Mouse (Mus musculus) liver, postnatal 0 days (tissue): ENCODE data around the gene Cenph. TPM values are rescaled to one million over a fixed set of nuclear protein-coding genes. Genes with fewer than 3 reads are reported as not detected.
"Not testable (repeated sequence)": the region's sequence is repeated elsewhere in the genome, so short reads cannot be mapped to it uniquely, and the experiment has no call there.

Experiments used
- ATAC-seq: fragments of 200-750 bp; cut with Nextera tagmentation; 2 replicates; pipeline ENCODE4 v1.8.0; 2017; ENCODE audit warnings: mild to moderate bottlenecking, moderate library complexity
- DNase-seq: peaks from one replicate; pipeline ENCODE4 v3.0.0-alpha.2; 2016
- H3K27ac ChIP-seq: fragments of 300-500 bp; sonication (generic); 2 replicates; pipeline ENCODE4 v1.5.1; 2014; ENCODE audit warnings: antibody characterized with exemption, moderate library complexity, mild to moderate bottlenecking, low read depth
- H3K27me3 ChIP-seq: fragments of 300-500 bp; sonication (generic); 2 replicates; pipeline ENCODE4 v1.6.1; 2014; ENCODE audit warnings: low read length, control low read depth, mixed read lengths; ENCODE audit not compliant: insufficient read depth
- H3K36me3 ChIP-seq: fragments of 300-500 bp; sonication (generic); replicated peaks from 2 replicates; pipeline ENCODE4 v1.6.1; 2014; ENCODE audit warnings: mild to moderate bottlenecking, control low read depth, low read length, moderate library complexity, mixed read lengths; ENCODE audit not compliant: insufficient read depth
- H3K4me1 ChIP-seq: fragments of 300-500 bp; sonication (generic); 2 replicates; pipeline ENCODE4 v1.6.1; 2014; ENCODE audit warnings: antibody characterized with exemption, mild to moderate bottlenecking, control low read depth; ENCODE audit not compliant: insufficient read depth
- H3K4me2 ChIP-seq: fragments of 300-500 bp; sonication (generic); 2 replicates; pipeline ENCODE4 v1.6.1; 2014; ENCODE audit warnings: low read depth, mild to moderate bottlenecking, low read length, moderate library complexity, mixed read lengths
- H3K4me3 ChIP-seq: fragments of 300-500 bp; sonication (generic); 2 replicates; pipeline ENCODE4 v1.5.1; 2014; ENCODE audit warnings: low read depth, low read length
- H3K9ac ChIP-seq: fragments of 300-500 bp; sonication (generic); replicated peaks from 2 replicates; pipeline ENCODE4 v1.6.1; 2014; ENCODE audit warnings: mild to moderate bottlenecking, moderate library complexity
- H3K9me3 ChIP-seq: fragments of 300-500 bp; sonication (generic); 2 replicates; pipeline ENCODE4 v1.6.1; 2016; ENCODE audit warnings: mild to moderate bottlenecking, control low read depth, low read length, mixed read lengths
- CTCF ChIP-seq: sonication (generic); IDR thresholded peaks from 2 replicates; pipeline ENCODE4 v1.5.1; 2016; ENCODE audit warnings: antibody characterized with exemption, low read depth
- EP300 ChIP-seq: IDR thresholded peaks from 2 replicates; pipeline ENCODE4 v1.6.1; 2016; ENCODE audit warnings: antibody characterized with exemption, low read depth, mild to moderate bottlenecking
- WGBS: fragments of 180-500 bp; shearing (Covaris S2); extraction: QIAGEN DNeasy Blood & Tissue Kit; methylation state at CpG from one replicate; pipeline ENCODE4 v1.1.7; 2014; ENCODE audit not compliant: insufficient replicate concordance; 5-methylcytosine and 5-hydroxymethylcytosine counted together
- polyA plus RNA-seq: library from polyadenylated mRNA; unstranded; fragments of >200 nt; fragmentation: Nextera tagmentation; extraction: Ambion mirVana; gene quantifications from 2 replicates; pipeline ENCODE4 v1.2.1, GENCODE M21; 2015

Gene Cenph
- polyA plus RNA-seq, 1 experiment from 2014 or later = 19.6 TPM

- Histone ChIP-seq H3K9ac (no peak overlapping the region), H3K27ac (no peak overlapping the region), H3K4me1 (no peaks in the 10 kb centered on the region), H3K4me3 (no peak overlapping the region), H3K27me3 (no peaks in the 10 kb centered on the region), H3K4me2 (no peak overlapping the region), H3K36me3 (0 out of 2 replicates have a peak, but pooled peaks cover 7% of the 10 kb centered on the region), H3K9me3 (no peaks in the 10 kb centered on the region)
- DNase-seq (no peak), ATAC-seq (no peak)
- WGBS = 84% methylated on average over 6 of the region's 6 CpGs
- TF ChIP-seq CTCF = no peak
Observed at GRCm38 (mm10) chr13:100797171-100797570, 21.5 kb upstream of the Cenph start.

DNA sequence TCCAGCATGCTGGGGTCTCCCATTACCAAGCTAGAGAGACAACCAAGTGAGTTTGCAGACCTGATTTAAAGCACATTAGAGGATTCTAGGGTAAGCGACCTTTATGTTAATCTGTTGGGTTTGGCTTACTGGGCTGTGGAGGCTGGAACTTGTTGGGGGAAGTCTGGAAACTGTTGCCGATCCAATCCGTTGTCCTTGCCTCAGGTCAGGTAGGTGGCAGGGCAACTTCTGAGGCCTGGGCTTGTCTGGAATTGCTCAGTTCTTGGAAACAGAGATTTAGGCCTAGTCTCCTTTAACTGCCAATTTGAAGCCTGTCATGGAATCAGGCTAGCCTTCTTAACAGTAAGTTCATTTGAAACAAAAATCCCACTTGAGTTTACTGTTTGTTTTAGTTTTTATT is 13.4 kb upstream of the Cenph start:
- Histone ChIP-seq H3K4me3 (no peak overlapping the region), H3K27me3 (no peaks in the 10 kb centered on the region), H3K27ac (no peak overlapping the region), H3K4me2 (no peak overlapping the region), H3K36me3 (peaks cover 9% of the 10 kb centered on the region), H3K9ac (no peak overlapping the region), H3K4me1 (peaks cover 7% of the 10 kb centered on the region; the same call in 1 of the 2 replicates), H3K9me3 (no peaks in the 10 kb centered on the region)
- no peak for TF ChIP-seq CTCF
- no peak for TF ChIP-seq EP300
- ATAC-seq (no peak), DNase-seq (no peak)
- WGBS = 83% methylated on average over 3 of the region's 3 CpGs

GRCm38 (mm10) chr13:100788057-100788456 is 12.4 kb upstream of the Cenph start:
- not testable (repeated sequence) for H3K4me3 ChIP-seq, H3K9ac ChIP-seq, H3K27me3 ChIP-seq, H3K9me3 ChIP-seq, ATAC-seq, H3K27ac ChIP-seq, DNase-seq, H3K4me2 ChIP-seq
- peaks cover 19% of the 10 kb centered on the region for H3K36me3 ChIP-seq
- WGBS = 94% methylated on average over 11 of the region's 14 CpGs
- peaks cover 11% of the 10 kb centered on the region; the same call in 1 of the 2 replicates for H3K4me1 ChIP-seq

DNA sequence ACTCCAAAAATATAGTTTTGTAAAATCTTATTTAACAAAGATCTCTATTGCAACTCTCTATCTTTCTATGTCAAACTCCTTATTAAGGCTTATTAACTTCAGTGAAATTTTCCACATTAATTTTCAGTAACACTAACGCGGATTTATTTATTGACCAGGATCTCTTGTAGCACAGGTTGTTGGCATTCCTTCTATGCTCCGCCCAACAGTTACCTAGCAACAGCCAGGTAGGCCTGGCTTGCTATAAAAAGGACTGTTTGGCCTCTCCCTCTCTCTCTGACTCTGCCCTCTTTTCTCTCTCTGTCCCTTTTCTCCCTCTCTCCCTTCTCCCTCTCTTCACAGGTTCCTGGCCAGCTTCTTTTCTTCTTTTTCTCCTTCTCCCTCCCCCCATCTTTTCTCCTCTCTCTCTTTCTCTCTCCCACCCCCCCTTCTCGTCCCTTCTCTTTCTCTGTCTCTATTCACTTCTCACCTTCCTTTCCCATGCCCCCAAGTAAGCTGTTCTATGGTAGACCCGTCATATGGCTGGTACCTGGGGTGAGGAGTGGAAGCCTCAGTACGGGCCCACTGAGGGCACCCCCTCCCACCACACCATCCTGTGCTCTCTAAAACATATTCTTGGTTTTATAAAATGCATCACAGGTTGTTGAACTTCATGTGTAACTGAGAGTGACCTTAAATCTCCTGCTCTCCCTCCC is 11.8 kb upstream of the Cenph start:
- no peak for ATAC-seq
- no peak overlapping the region for H3K4me2 ChIP-seq
- no peak overlapping the region for H3K4me3 ChIP-seq
- H3K9ac ChIP-seq = no peak overlapping the region
- TF ChIP-seq EP300 = no peak
- no peak for TF ChIP-seq CTCF
- 79% methylated on average over 6 of the region's 6 CpGs for WGBS
- peaks cover 11% of the 10 kb centered on the region; the same call in 1 of the 2 replicates for H3K4me1 ChIP-seq
- DNase-seq = no peak
- no peaks in the 10 kb centered on the region for H3K9me3 ChIP-seq
- H3K36me3 ChIP-seq = peaks cover 24% of the 10 kb centered on the region
- no peak overlapping the region for H3K27ac ChIP-seq
- H3K27me3 ChIP-seq = no peaks in the 10 kb centered on the region

GRCm38 (mm10) chr13:100786414-100786867 is 10.7 kb upstream of the Cenph start, which contains the start of gene Ccnb1:
Gene Ccnb1, minus strand, starts transcription at chr13:100786570.
- H3K4me3 ChIP-seq = peak within 1 kb of the TSS; percentile 98
- TF ChIP-seq EP300 (peak; percentile 23; the same call in 1 of the 2 replicates), CTCF (peak; percentile 76)
- H3K9ac ChIP-seq = peak within 1 kb of the TSS; percentile 88
- ATAC-seq (peak; percentile 99), DNase-seq (peak; percentile 99)
- WGBS = under 1% methylated on average over 35 of the region's 35 CpGs
- H3K4me1 ChIP-seq = peaks cover 11% of the 10 kb centered on the region; the same call in 1 of the 2 replicates
- H3K27ac ChIP-seq = peak within 1 kb of the TSS; percentile 75
- H3K27me3 ChIP-seq = no peaks in the 10 kb centered on the region
- H3K36me3 ChIP-seq = peaks cover 33% of the 10 kb centered on the region
- no peaks in the 10 kb centered on the region for H3K9me3 ChIP-seq
- peak within 1 kb of the TSS; percentile 92 for H3K4me2 ChIP-seq

- peak overlapping the region; percentile 98 for H3K4me3 ChIP-seq
- H3K9ac ChIP-seq = peak overlapping the region; percentile 88
- TF ChIP-seq CTCF (no peak), EP300 (no peak)
- DNase-seq = peak; percentile 36
- no peaks in the 10 kb centered on the region for H3K27me3 ChIP-seq
- peaks cover 36% of the 10 kb centered on the region for H3K36me3 ChIP-seq
- ATAC-seq = peak; percentile 44
- peaks cover 11% of the 10 kb centered on the region; the same call in 1 of the 2 replicates for H3K4me1 ChIP-seq
- H3K9me3 ChIP-seq = no peaks in the 10 kb centered on the region
- peak overlapping the region; percentile 92 for H3K4me2 ChIP-seq
- under 1% methylated on average over 30 of the region's 30 CpGs for WGBS
- H3K27ac ChIP-seq = peak overlapping the region; percentile 75
Observed at GRCm38 (mm10) chr13:100785806-100786413, 10.2 kb upstream of the Cenph start.
